Comparison of ENCODE assay signal across 8 mouse cellular contexts in the genomic region with DNA sequence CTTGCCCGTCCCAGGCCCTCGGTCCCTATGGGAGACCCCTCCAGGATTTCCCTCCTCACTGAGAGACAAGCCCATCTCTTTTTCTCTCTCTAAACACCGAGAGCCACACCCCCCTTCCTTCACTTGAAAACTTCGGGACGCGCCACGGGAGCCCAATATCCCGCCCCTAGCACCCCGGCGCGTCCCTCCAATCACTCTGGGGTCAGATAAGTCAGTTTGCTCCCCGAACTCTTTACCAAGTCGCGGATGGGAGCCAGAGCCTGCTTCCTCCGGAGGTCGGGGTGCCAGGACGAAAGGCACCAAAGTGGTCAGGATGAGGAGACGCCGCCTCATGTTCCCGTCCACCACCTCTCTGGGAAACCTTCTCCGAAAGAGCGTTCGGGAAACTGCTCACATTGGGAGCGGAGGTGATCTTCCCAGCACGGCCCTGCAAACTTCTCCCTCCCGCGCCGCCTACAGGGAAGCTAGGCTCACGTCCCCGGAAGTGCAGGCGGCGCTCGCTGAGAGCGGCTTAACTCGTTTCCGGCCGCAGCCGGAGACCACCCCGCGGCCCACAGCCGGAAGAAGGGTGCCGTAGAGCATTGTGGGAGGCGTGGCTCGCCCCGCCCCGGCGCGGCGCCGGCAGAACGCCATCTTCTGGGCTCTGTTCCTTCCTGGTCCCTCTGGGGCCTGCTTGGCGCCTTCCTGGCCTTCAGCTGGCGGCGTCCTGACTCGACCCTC. TPM values are rescaled to one million over a fixed set of nuclear protein-coding genes. Genes with fewer than 3 reads are reported as not detected.
DNase-seq lines count a peak whose midpoint lies in the region; ATAC-seq and TF ChIP-seq lines count a peak whose summit lies in the region.

Gene Adam17 (minus strand): TSS at position 533 of the 720 bp plus-strand sequence.

- DNase-seq in CD4-positive helper T cell, adult 2 months (ENCODE audit: low read depth, low spot score), result peak; percentile 98
- DNase-seq in brain, embryonic 18.5 days (ENCODE audit: low read depth, low spot score), result peak; percentile 91
- DNase-seq in kidney, postnatal 0 days (ENCODE audit: low spot score), result peak; percentile 99
- peak; percentile 93 for DNase-seq in liver, embryonic 11.5 days (ENCODE audit: low spot score)
- peak; percentile 96 for DNase-seq in naive thymus-derived CD4-positive, alpha-beta T cell, adult 2 months (ENCODE audit: low read depth)

- no peaks in the 10 kb centered on the region for H3K27me3 ChIP-seq in heart, embryonic 12.5 days (replicated peaks)
- no peaks in the 10 kb centered on the region for H3K27me3 ChIP-seq in kidney, postnatal 0 days (ENCODE audit: insufficient read depth, low read length)
- H3K27me3 ChIP-seq in liver, embryonic 11.5 days (replicated peaks; ENCODE audit: control insufficient read depth, insufficient read depth, low read length), result no peaks in the 10 kb centered on the region
- H3K27me3 ChIP-seq in stomach, embryonic 14.5 days (ENCODE audit: control insufficient read depth, insufficient read depth, low read length), result no peaks in the 10 kb centered on the region

- H3K9me3 ChIP-seq in heart, embryonic 12.5 days (replicated peaks), result no peaks in the 10 kb centered on the region
- H3K9me3 ChIP-seq in kidney, postnatal 0 days (replicated peaks; ENCODE audit: low read length), result no peaks in the 10 kb centered on the region
- H3K9me3 ChIP-seq in liver, embryonic 11.5 days (ENCODE audit: control insufficient read depth, low read length), result no peaks in the 10 kb centered on the region
- H3K9me3 ChIP-seq in stomach, embryonic 14.5 days (ENCODE audit: control insufficient read depth, low read depth, low read length), result no peaks in the 10 kb centered on the region

- H3K36me3 ChIP-seq in heart, embryonic 12.5 days, result no peaks in the 10 kb centered on the region
- no peaks in the 10 kb centered on the region for H3K36me3 ChIP-seq in kidney, postnatal 0 days (ENCODE audit: insufficient read depth, low read length)
- no peaks in the 10 kb centered on the region for H3K36me3 ChIP-seq in liver, embryonic 11.5 days (ENCODE audit: control insufficient read depth, insufficient read depth, low read length)
- no peaks in the 10 kb centered on the region for H3K36me3 ChIP-seq in stomach, embryonic 14.5 days (ENCODE audit: control insufficient read depth, insufficient read depth, low read length)

- ATAC-seq in erythroid progenitor cell, adult 5-6 weeks (replicated peaks; ENCODE audit: low FRiP score, poor library complexity, severe bottlenecking), result peak; percentile 96
- peak; percentile 96 for ATAC-seq in heart, embryonic 12.5 days (ENCODE audit: insufficient number of reproducible peaks, low FRiP score)
- peak; percentile 97 for ATAC-seq in kidney, postnatal 0 days (replicated peaks; ENCODE audit: low FRiP score, low read depth)
- peak; percentile 96 for ATAC-seq in liver, embryonic 11.5 days (replicated peaks; ENCODE audit: low FRiP score)
- peak; percentile 98 for ATAC-seq in stomach, embryonic 14.5 days (ENCODE audit: insufficient number of reproducible peaks, insufficient read depth, low FRiP score, low read depth)

- peak; percentile 74 for TF ChIP-seq CTCF in kidney, postnatal 0 days (IDR thresholded peaks at IDR 0.05; ENCODE audit: low read depth)

- WGBS in heart, embryonic 12.5 days, result under 1% methylated on average over 53 of the region's 55 CpGs
- under 1% methylated on average over 53 of the region's 55 CpGs for WGBS in kidney, postnatal 0 days
- whole genome bisulfite sequencing in liver, embryonic 11.5 days, result under 1% methylated on average over 55 of the region's 55 CpGs
- under 1% methylated on average over 54 of the region's 55 CpGs for WGBS in stomach, embryonic 14.5 days

- H3K27ac ChIP-seq in heart, embryonic 12.5 days (ENCODE audit: poor library complexity, severe bottlenecking), result peak within 1 kb of the TSS; percentile 94
- H3K27ac ChIP-seq in kidney, postnatal 0 days, result peak within 1 kb of the TSS; percentile 95
- peak within 1 kb of the TSS; percentile 95 for H3K27ac ChIP-seq in liver, embryonic 11.5 days (ENCODE audit: low read depth, low read length)
- H3K27ac ChIP-seq in stomach, embryonic 14.5 days (ENCODE audit: low read length), result peak within 1 kb of the TSS; percentile 95

- H3K4me3 ChIP-seq in heart, embryonic 12.5 days, result peak within 1 kb of the TSS; percentile 81
- peak within 1 kb of the TSS; percentile 69 for H3K4me3 ChIP-seq in kidney, postnatal 0 days (replicated peaks; ENCODE audit: low read depth, low read length)
- peak within 1 kb of the TSS; percentile 76 for H3K4me3 ChIP-seq in liver, embryonic 11.5 days (ENCODE audit: low read depth, low read length)
- H3K4me3 ChIP-seq in stomach, embryonic 14.5 days (ENCODE audit: low read depth, low read length), result peak within 1 kb of the TSS; percentile 59

- H3K4me1 ChIP-seq in heart, embryonic 12.5 days (replicated peaks), result peaks cover 3% of the 10 kb centered on the region; the same call in 1 of the 2 replicates
- no peaks in the 10 kb centered on the region for H3K4me1 ChIP-seq in kidney, postnatal 0 days (replicated peaks; ENCODE audit: insufficient read depth, low read length)
- peaks cover 26% of the 10 kb centered on the region for H3K4me1 ChIP-seq in liver, embryonic 11.5 days (replicated peaks; ENCODE audit: control insufficient read depth, insufficient read depth, low read length)
- H3K4me1 ChIP-seq in stomach, embryonic 14.5 days (ENCODE audit: control insufficient read depth, insufficient read depth, low read length), result peaks cover 5% of the 10 kb centered on the region; the same call in 1 of the 2 replicates

- peak within 1 kb of the TSS; percentile 85 for H3K9ac ChIP-seq in heart, embryonic 12.5 days
- H3K9ac ChIP-seq in kidney, postnatal 0 days (ENCODE audit: low read depth, low read length), result peak within 1 kb of the TSS; percentile 82
- H3K9ac ChIP-seq in liver, embryonic 11.5 days (ENCODE audit: low read depth, low read length), result peak within 1 kb of the TSS; percentile 89
- H3K9ac ChIP-seq in stomach, embryonic 14.5 days (replicated peaks; ENCODE audit: low read depth, low read length), result peak within 1 kb of the TSS; percentile 76

- peak within 1 kb of the TSS; percentile 84 for H3K4me2 ChIP-seq in heart, embryonic 12.5 days
- H3K4me2 ChIP-seq in kidney, postnatal 0 days (ENCODE audit: low read length), result peak within 1 kb of the TSS; percentile 76
- H3K4me2 ChIP-seq in liver, embryonic 11.5 days, result peak within 1 kb of the TSS; percentile 89
- peak within 1 kb of the TSS; percentile 79 for H3K4me2 ChIP-seq in stomach, embryonic 14.5 days (replicated peaks; ENCODE audit: low read depth, low read length)

RNA-seq across cellular contexts. Expression of gene Adam17, which starts in this region (rescaled TPM):
- 10.5 and 16.8 TPM in 2 replicates for total RNA-seq in erythroid progenitor cell, adult 5-6 weeks (2015; ENCODE audit: low replicate concordance)
- total RNA-seq in erythroid progenitor cell, adult 5-6 weeks (2017; ENCODE audit: low replicate concordance), result 26.6 and 29.8 TPM in 2 replicates
- polyA plus RNA-seq in heart, embryonic 12.5 days (2016; fragmentation: Nextera tagmentation; extraction: Ambion mirVana), result 38.6 and 39.9 TPM in 2 replicates
- polyA plus RNA-seq in kidney, postnatal 0 days (2015; fragmentation: Nextera tagmentation; extraction: Ambion mirVana), result 34.6 and 35.0 TPM in 2 replicates
- 35.6 and 40.3 TPM in 2 replicates for polyA plus RNA-seq in liver, embryonic 11.5 days (2014; fragmentation: Nextera tagmentation; extraction: Ambion mirVana)
- 38.9 and 40.4 TPM in 2 replicates for polyA plus RNA-seq in stomach, embryonic 14.5 days (2014; fragmentation: Nextera tagmentation; extraction: Ambion mirVana)

Comparison
In these comparisons a context has a peak if more than half of its experiments do, and no peak if none do; other contexts are left out.
1. Peak in every context shown above with its lines: DNase-seq, ATAC-seq, H3K4me3 ChIP-seq and H3K27ac ChIP-seq.